Mouse (Mus musculus) hindbrain, embryonic 16.5 days (tissue): ENCODE results near the gene Mfsd5. TPM values are rescaled to one million over a fixed set of nuclear protein-coding genes. Genes with fewer than 3 reads are reported as not detected.
A peak's percentile ranks its signal among the peaks of the same experiment; 100 is the strongest.

Source experiments
- ATAC-seq: fragments of 200-750 bp; cut with Nextera tagmentation; 2 replicates; pipeline ENCODE4 v1.8.0; 2017; ENCODE audit warnings: moderate TSS enrichment, moderate library complexity
- H3K27ac ChIP-seq: fragments of 300-500 bp; sonication (generic); 2 replicates; pipeline ENCODE4 v1.5.1; 2014; ENCODE audit warnings: low read depth, mild to moderate bottlenecking, control low read depth, low read length, moderate library complexity
- H3K27me3 ChIP-seq: fragments of 300-500 bp; sonication (generic); replicated peaks from 2 replicates; pipeline ENCODE4 v1.6.1; 2014; ENCODE audit warnings: low read length; ENCODE audit not compliant: control insufficient read depth, insufficient read depth
- H3K36me3 ChIP-seq: fragments of 300-500 bp; sonication (generic); 2 replicates; pipeline ENCODE4 v1.6.1; 2014; ENCODE audit warnings: mild to moderate bottlenecking, low read length, moderate library complexity, mixed read lengths; ENCODE audit not compliant: control insufficient read depth, insufficient read depth
- H3K4me1 ChIP-seq: fragments of 300-500 bp; sonication (generic); 2 replicates; pipeline ENCODE4 v1.6.1; 2014; ENCODE audit warnings: low read depth, low read length; ENCODE audit not compliant: control insufficient read depth, insufficient read depth
- H3K4me2 ChIP-seq: fragments of 300-500 bp; sonication (generic); 2 replicates; pipeline ENCODE4 v1.6.1; 2014; ENCODE audit warnings: mild to moderate bottlenecking, low read length, control low read depth, moderate library complexity
- H3K4me3 ChIP-seq: fragments of 300-500 bp; sonication (generic); 2 replicates; pipeline ENCODE4 v1.5.1; 2014; ENCODE audit warnings: mild to moderate bottlenecking, low read length, control low read depth, moderate library complexity
- H3K9ac ChIP-seq: fragments of 300-500 bp; sonication (generic); 2 replicates; pipeline ENCODE4 v1.6.1; 2014; ENCODE audit warnings: low read depth, mild to moderate bottlenecking, control low read depth, low read length, moderate library complexity
- H3K9me3 ChIP-seq: fragments of 300-500 bp; sonication (generic); 2 replicates; pipeline ENCODE4 v1.6.1; 2014; ENCODE audit warnings: mild to moderate bottlenecking, low read length, moderate library complexity; ENCODE audit not compliant: control insufficient read depth
- WGBS: fragments of 180-500 bp; shearing (Covaris S2); extraction: QIAGEN DNeasy Blood & Tissue Kit; methylation state at CpG from one replicate; pipeline ENCODE4 v1.1.7; 2014; 5-methylcytosine and 5-hydroxymethylcytosine counted together
- polyA plus RNA-seq: library from polyadenylated mRNA; unstranded; fragments of >200 nt; fragmentation: Nextera tagmentation; extraction: Ambion mirVana; gene quantifications from 2 replicates; pipeline ENCODE4 v1.2.1, GENCODE M21; 2015

Mfsd5 gene
- polyA plus RNA-seq, 1 experiment from 2014 or later = 65.9 TPM

GRCm38 (mm10) chr15:102296368-102297006, 17.2 kb downstream of the Mfsd5 start:
- H3K4me1 ChIP-seq = peaks cover 7% of the 10 kb centered on the region
- H3K4me2 ChIP-seq = peak overlapping the region; percentile 91
- no peaks in the 10 kb centered on the region for H3K36me3 ChIP-seq
- H3K9me3 ChIP-seq = no peaks in the 10 kb centered on the region
- peak; percentile 60 for ATAC-seq
- H3K4me3 ChIP-seq = peak overlapping the region; percentile 55
- peak overlapping the region; percentile 50 for H3K9ac ChIP-seq
- 6% methylated on average over 24 of the region's 24 CpGs for WGBS
- no peaks in the 10 kb centered on the region for H3K27me3 ChIP-seq
- no peak overlapping the region for H3K27ac ChIP-seq

- no peak for ATAC-seq
- no peak overlapping the region for H3K9ac ChIP-seq
- no peaks in the 10 kb centered on the region for H3K4me1 ChIP-seq
- H3K9me3 ChIP-seq = no peaks in the 10 kb centered on the region
- H3K27ac ChIP-seq = no peak overlapping the region
- no peak overlapping the region for H3K4me3 ChIP-seq
- no peak overlapping the region for H3K4me2 ChIP-seq
- WGBS = 96% methylated on average over 6 of the region's 6 CpGs
- no peaks in the 10 kb centered on the region for H3K36me3 ChIP-seq
- no peaks in the 10 kb centered on the region for H3K27me3 ChIP-seq
These were observed 23.3 kb downstream of the Mfsd5 start for GRCm38 (mm10) chr15:102302542-102302941.

- H3K4me2 ChIP-seq = no peak overlapping the region
- H3K27me3 ChIP-seq = no peaks in the 10 kb centered on the region
- H3K36me3 ChIP-seq = no peaks in the 10 kb centered on the region
- no peak overlapping the region for H3K4me3 ChIP-seq
- 87% methylated on average over 9 of the region's 9 CpGs for WGBS
- H3K9me3 ChIP-seq = no peaks in the 10 kb centered on the region
- no peak for ATAC-seq
- H3K4me1 ChIP-seq = no peaks in the 10 kb centered on the region
- no peak overlapping the region for H3K27ac ChIP-seq
- H3K9ac ChIP-seq = no peak overlapping the region
These were observed 29.5 kb downstream of the Mfsd5 start for GRCm38 (mm10) chr15:102308717-102309116.

- 81% methylated on average over 10 of the region's 10 CpGs for WGBS
- Histone ChIP-seq H3K4me1 (no peaks in the 10 kb centered on the region), H3K9ac (no peak overlapping the region), H3K4me3 (no peak overlapping the region), H3K9me3 (no peaks in the 10 kb centered on the region), H3K4me2 (no peak overlapping the region), H3K36me3 (no peaks in the 10 kb centered on the region), H3K27me3 (no peaks in the 10 kb centered on the region), H3K27ac (no peak overlapping the region)
- ATAC-seq = no peak
These were observed 31.0 kb downstream of the Mfsd5 start for GRCm38 (mm10) chr15:102310074-102310845.

GRCm38 (mm10) chr15:102311489-102311888, 32.2 kb downstream of the Mfsd5 start:
- H3K27me3 ChIP-seq = no peaks in the 10 kb centered on the region
- ATAC-seq = no peak
- no peaks in the 10 kb centered on the region for H3K4me1 ChIP-seq
- H3K36me3 ChIP-seq = no peaks in the 10 kb centered on the region
- H3K4me2 ChIP-seq = no peak overlapping the region
- no peaks in the 10 kb centered on the region for H3K9me3 ChIP-seq
- no peak overlapping the region for H3K9ac ChIP-seq
- H3K27ac ChIP-seq = no peak overlapping the region
- no peak overlapping the region for H3K4me3 ChIP-seq

- no peak for ATAC-seq
- Histone ChIP-seq H3K36me3 (no peaks in the 10 kb centered on the region), H3K4me1 (no peaks in the 10 kb centered on the region), H3K9me3 (no peaks in the 10 kb centered on the region), H3K4me3 (no peak overlapping the region), H3K9ac (no peak overlapping the region), H3K27ac (no peak overlapping the region), H3K27me3 (no peaks in the 10 kb centered on the region), H3K4me2 (no peak overlapping the region)
- WGBS = 91% methylated on average over 8 of the region's 8 CpGs
These were observed 36.0 kb downstream of the Mfsd5 start for GRCm38 (mm10) chr15:102315292-102315691.

- Histone ChIP-seq H3K27ac (no peak overlapping the region), H3K27me3 (no peaks in the 10 kb centered on the region), H3K4me1 (no peaks in the 10 kb centered on the region), H3K9ac (no peak overlapping the region), H3K4me3 (no peak overlapping the region), H3K4me2 (no peak overlapping the region), H3K36me3 (no peaks in the 10 kb centered on the region), H3K9me3 (no peaks in the 10 kb centered on the region)
- WGBS = 87% methylated on average over 6 of the region's 6 CpGs
- ATAC-seq = peak; percentile 42; the same call in 1 of the 2 replicates
These were observed 37.0 kb downstream of the Mfsd5 start for GRCm38 (mm10) chr15:102316263-102316662.

GRCm38 (mm10) chr15:102324654-102325473, 45.6 kb downstream of the Mfsd5 start:
- peaks cover 10% of the 10 kb centered on the region for H3K4me1 ChIP-seq
- H3K4me3 ChIP-seq = no peak overlapping the region
- H3K9ac ChIP-seq = no peak overlapping the region
- H3K27me3 ChIP-seq = no peaks in the 10 kb centered on the region
- 75% methylated on average over 12 of the region's 12 CpGs for WGBS
- ATAC-seq = no peak
- H3K27ac ChIP-seq = no peak overlapping the region
- no peaks in the 10 kb centered on the region for H3K9me3 ChIP-seq
- H3K36me3 ChIP-seq = peaks cover 3% of the 10 kb centered on the region
- peak overlapping the region; percentile 53 for H3K4me2 ChIP-seq

- peak; percentile 95 for ATAC-seq
- WGBS = 0% methylated on average over 40 of the region's 40 CpGs
- no peaks in the 10 kb centered on the region for H3K9me3 ChIP-seq
These were observed 46.8 kb downstream of the Mfsd5 start, which contains the start of gene Pfdn5 for GRCm38 (mm10) chr15:102326022-102326576. Pfdn5 (plus strand) TSS chr15:102326116.

More at GRCm38 (mm10) chr15:102326022-102326576, 46.8 kb downstream of the Mfsd5 start, which contains the start of gene Pfdn5:
- H3K27me3 ChIP-seq = no peaks in the 10 kb centered on the region
- peak within 1 kb of the TSS; percentile 82 for H3K9ac ChIP-seq
- peak within 1 kb of the TSS; percentile 73 for H3K4me2 ChIP-seq
- peak within 1 kb of the TSS; percentile 83 for H3K4me3 ChIP-seq
- H3K36me3 ChIP-seq = peaks cover 10% of the 10 kb centered on the region
- H3K27ac ChIP-seq = peak within 1 kb of the TSS; percentile 78
- peaks cover 10% of the 10 kb centered on the region for H3K4me1 ChIP-seq
